Mouse (Mus musculus) heart, postnatal 0 days (tissue): Measurements from ENCODE around the gene Il4ra.

Experiments
- CTCF ChIP-seq: IDR thresholded peaks from 2 replicates; pipeline ENCODE4 v1.5.1; 2016; ENCODE audit warnings: antibody characterized with exemption, control low read depth, low read depth
- EP300 ChIP-seq: IDR thresholded peaks from 2 replicates; pipeline ENCODE4 v1.6.1; 2016; ENCODE audit warnings: antibody characterized with exemption, low read depth

- TF ChIP-seq CTCF (no peak), EP300 (no peak)
Observed at GRCm38 (mm10) chr7:125560146-125560785, 8.3 kb downstream of the Il4ra start.
